Mouse (Mus musculus) layer of hippocampus, postnatal 36 days (tissue): Measurements from ENCODE around the gene Maea. TPM values are rescaled to one million over a fixed set of nuclear protein-coding genes. Genes with fewer than 3 reads are reported as not detected.
"Not testable (repeated sequence)": the region's sequence is repeated elsewhere in the genome, so short reads cannot be mapped to it uniquely, and the experiment has no call there.

Source experiments
- DNase-seq, 2 experiments: peaks; one replicate each; pipeline ENCODE4 v3.0.0; 2022
- total RNA-seq, 2 experiments: library from RNA; stranded (reverse); gene quantifications; 2 replicates each; pipeline ENCODE4 v1.2.3; 2021

Maea gene
- total RNA-seq = 10 to 100 TPM; 97.2 to 99.3 TPM

DNA sequence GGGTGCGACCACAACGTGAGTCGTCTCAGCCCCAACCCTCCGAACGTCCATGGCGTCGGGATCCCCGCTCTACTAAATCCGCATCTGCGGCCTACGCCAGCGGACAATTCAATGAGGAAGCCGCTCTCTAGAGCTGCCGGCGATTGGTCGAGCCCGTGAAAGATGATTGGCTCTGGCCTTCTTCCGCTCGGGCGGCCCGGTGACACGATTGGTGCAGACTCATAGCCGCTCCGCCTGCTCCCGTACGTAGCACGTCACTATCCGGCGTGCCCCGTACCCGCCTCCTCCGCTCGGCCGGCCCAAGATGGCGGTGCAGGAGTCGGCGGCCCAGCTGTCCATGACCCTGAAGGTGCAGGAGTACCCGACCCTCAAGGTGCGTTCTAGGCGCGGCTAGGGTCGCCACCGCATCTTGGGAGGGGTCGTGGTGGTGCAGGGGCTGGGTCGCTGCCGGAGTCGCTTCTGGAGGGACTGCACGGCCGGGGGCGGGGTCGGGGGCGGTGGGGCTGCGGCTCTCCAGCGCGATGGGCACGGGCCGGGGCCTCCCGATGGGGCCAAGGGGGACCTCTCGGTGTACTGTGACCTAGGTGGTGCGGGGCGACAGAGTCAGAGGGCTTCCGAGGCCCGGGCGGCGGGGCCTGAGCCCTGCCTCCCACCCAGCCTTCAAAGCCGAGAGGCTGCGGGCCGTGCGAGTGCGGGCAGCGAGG, at the start of gene Maea:
TSS of gene Maea (plus strand) at position 237 of the 704 bp plus-strand sequence.
- DNase-seq = peak; percentile 96 to 97

- no peak for DNase-seq
Measured at GRCm38 (mm10) chr5:33293796-33294430, 41.4 kb upstream of the Maea start.

GRCm38 (mm10) chr5:33297164-33297563, 38.1 kb upstream of the Maea start:
- DNase-seq = no peak

DNA sequence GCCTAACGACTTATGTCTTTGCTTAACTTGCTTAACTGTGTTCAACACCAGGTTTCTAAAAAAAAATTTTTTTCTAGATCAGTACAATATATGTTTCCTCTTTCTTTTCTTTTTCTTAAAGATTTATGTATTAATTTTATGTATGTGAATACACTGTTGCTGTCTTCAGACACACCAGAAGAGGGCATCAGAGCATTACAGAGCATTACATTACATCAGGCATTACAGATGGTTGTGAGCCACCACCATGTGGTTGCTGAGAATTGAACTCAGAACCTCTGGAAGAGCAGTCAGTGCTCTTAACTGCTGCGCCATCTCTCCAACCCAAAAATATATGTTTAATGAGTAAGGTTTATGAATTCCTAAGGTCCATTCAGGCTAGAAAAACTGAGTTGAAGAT, 33.5 kb upstream of the Maea start:
- DNase-seq = no peak

GRCm38 (mm10) chr5:33310704-33311462, 24.4 kb upstream of the Maea start:
- DNase-seq = no peak

- DNase-seq = no peak
Measured at GRCm38 (mm10) chr5:33312192-33312591, 23.1 kb upstream of the Maea start.

DNA sequence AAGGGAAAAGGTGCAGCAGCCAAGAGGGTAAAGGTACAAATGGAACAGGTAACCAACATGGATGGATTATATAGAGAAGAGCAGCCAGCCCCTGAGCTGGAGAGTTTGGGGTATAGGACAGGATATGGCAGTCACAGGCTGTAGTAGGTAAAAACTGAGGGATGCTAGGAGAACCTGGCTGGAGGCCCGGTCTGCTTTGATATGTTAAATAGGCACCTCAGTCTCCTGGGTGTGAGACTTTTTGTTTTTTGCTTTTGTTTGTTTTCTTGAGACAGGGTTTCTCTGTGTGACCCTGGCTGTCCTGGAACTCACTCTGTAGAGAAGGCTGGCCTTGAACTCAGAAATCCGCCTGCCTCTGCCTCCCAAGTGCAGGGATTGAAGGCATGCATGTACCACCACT, 10.8 kb upstream of the Maea start:
- no peak for DNase-seq

GRCm38 (mm10) chr5:33334381-33335272, 682 bp upstream of the Maea start:
- no peak for DNase-seq

DNA sequence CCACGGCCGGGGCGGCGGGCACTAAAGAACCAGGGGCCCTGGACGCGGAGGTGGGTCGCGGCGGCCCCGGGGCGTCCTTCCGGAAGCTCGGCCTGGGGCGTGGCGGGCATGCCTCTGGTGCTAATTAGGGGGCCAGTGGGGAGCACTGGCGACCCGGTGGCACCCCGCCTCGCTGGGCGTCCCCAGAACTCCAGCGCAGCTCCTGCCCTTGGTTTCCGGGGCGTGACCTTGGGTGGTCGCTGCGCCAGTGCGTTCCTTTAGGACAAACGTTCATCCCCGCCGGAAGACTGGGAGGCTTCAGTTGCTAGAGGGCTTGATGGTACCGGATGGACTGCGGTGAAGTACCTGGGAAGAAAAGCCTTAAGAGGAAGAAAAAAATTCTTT, 660 bp downstream of the Maea start:
- peak in 1 of 2 experiments; percentile 21 for DNase-seq

GRCm38 (mm10) chr5:33337206-33337605, 1.9 kb downstream of the Maea start:
- no peak for DNase-seq

- no peak for DNase-seq
Measured at GRCm38 (mm10) chr5:33341165-33341564, 5.9 kb downstream of the Maea start.

GRCm38 (mm10) chr5:33342248-33342647, 6.9 kb downstream of the Maea start:
- not testable (repeated sequence) for DNase-seq

GRCm38 (mm10) chr5:33342821-33343220, 7.5 kb downstream of the Maea start:
- no peak for DNase-seq

DNA sequence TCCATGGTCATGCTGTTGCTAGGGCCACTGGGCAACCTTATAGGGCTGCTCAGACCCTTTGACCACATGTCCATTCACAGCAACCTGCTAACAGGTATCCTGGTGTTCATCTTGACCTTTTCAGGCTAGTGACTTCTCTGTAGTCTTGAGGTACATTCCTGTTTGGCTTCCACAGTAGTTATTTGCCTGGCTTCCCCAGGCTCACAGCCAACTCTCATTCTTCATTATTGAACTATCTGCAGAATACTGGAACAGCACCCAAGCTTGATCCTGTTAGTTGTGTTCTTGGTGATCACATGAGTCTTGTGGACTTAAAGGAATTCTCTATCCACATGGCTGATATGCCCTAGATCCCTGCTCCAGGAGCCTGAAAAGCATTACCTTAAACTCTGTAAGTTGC, 8.3 kb downstream of the Maea start:
- DNase-seq = no peak

DNA sequence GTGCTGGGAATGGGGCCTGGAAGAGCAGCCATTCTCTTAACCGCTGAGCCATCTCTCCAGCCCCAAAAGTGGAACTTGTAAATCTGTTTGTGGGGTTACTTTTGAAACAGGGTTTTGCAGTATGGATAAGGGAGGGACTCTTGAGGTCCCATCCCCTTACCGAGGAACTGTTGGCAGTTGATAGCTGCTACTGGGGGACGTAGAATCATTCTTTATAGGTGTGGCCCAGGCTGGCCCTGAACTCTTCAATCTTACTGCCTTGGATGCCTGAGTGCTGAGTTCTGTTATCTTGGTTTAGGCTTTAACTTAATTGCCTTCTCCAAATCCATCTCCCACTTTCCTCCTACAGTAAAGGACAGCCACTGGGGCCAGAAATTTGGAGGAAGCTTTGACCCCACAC, 8.8 kb downstream of the Maea start:
- no peak for DNase-seq

GRCm38 (mm10) chr5:33347620-33348019, 12.3 kb downstream of the Maea start:
- no peak for DNase-seq

- no peak for DNase-seq
Measured at GRCm38 (mm10) chr5:33349205-33349604, 13.9 kb downstream of the Maea start.

DNA sequence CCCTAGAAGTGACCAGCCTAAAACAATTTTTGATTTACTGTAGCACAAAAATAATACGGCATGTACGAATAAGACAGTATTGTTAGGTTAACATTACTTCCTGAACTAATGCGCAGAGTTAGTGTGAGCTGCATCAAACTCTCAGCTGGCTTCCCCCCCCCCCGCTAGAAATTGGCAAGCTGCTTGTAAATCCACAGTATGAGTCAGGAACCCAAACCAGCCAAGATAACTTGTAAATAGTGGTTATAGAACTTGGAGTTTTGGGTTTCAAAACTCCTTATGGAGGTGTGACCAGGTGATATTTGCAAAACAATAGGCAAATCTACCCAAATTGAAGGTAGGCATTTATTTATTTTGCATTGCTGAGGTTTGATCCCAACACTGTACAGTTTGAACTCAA, 14.4 kb downstream of the Maea start:
- DNase-seq = no peak

- DNase-seq = no peak
Measured at GRCm38 (mm10) chr5:33351556-33352272, 16.4 kb downstream of the Maea start.

DNA sequence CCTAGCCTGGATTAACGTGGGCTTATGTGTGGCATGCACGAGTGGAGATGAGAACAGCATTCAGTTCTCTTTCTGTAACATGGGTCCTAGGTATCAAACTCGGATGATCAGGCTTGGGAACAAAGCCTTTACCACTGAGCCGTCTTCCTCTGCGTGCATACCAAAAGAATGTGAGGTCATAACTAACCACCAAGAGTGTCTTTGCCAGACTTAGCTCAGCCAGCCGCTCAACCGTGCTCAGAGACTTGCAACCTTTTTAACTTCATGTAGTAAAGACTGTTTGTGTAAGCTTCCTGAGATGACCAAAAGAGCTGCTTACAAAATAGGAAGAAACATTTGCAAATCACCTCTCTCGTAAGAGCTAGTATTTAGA, 16.9 kb downstream of the Maea start:
- DNase-seq = no peak

GRCm38 (mm10) chr5:33353011-33353410, 17.7 kb downstream of the Maea start:
- DNase-seq = no peak

DNA sequence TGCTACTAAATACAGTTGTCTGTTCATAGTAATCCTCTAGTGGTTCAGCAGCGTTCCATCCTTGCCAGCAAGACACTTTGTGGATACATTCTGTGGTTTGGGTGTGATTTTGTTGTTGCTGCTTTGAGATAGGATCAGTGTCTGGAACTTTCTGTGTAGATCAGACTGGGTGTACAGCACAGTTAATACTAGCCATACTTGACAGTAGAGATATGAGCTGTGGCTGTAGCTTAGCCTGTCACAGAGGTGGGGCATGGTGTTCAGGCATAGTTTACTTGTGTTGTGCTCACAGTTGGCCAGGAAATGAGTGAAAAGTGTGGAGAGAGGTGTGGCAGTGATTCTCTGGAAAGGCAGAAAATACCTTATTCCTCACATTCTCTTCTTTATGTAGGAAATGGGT, 22.2 kb downstream of the Maea start:
- no peak for DNase-seq
